Mouse (Mus musculus) liver, adult 2 months (tissue): ENCODE results near the gene Fam129a. TPM values are rescaled to one million over a fixed set of nuclear protein-coding genes. Genes with fewer than 3 reads are reported as not detected.
"Not testable (repeated sequence)": the region's sequence is repeated elsewhere in the genome, so short reads cannot be mapped to it uniquely, and the experiment has no call there.

Experiments
- DNase-seq: peaks from one replicate; pipeline ENCODE4 v3.0.0-alpha.2; 2011; ENCODE audit warnings: low read depth, low spot score; ENCODE audit errors: extremely low read depth
- H3K27ac ChIP-seq: fragments of 200-500 bp; replicated peaks from 2 replicates; pipeline ENCODE4 v1.5.1; 2012; ENCODE audit warnings: low read depth, mild to moderate bottlenecking, control low read depth, inconsistent platforms, low read length; ENCODE audit not compliant: insufficient read depth
- H3K27me3 ChIP-seq: fragments of 200-500 bp; 2 replicates; pipeline ENCODE4 v1.6.1; 2012; ENCODE audit warnings: mild to moderate bottlenecking, moderate library complexity, low read length, inconsistent platforms; ENCODE audit not compliant: control insufficient read depth, insufficient read depth
- H3K36me3 ChIP-seq: fragments of 200-500 bp; 2 replicates; pipeline ENCODE4 v1.6.1; 2012; ENCODE audit warnings: low read length, inconsistent platforms; ENCODE audit not compliant: control insufficient read depth, insufficient read depth
- H3K4me1 ChIP-seq: fragments of 200-500 bp; 2 replicates; pipeline ENCODE4 v1.6.1; 2011; ENCODE audit warnings: low read length; ENCODE audit not compliant: control insufficient read depth, insufficient read depth
- H3K4me3 ChIP-seq: fragments of 200-500 bp; 2 replicates; pipeline ENCODE4 v1.5.1; 2011; ENCODE audit warnings: low read depth, mild to moderate bottlenecking, control low read depth, low read length, moderate library complexity; ENCODE audit not compliant: insufficient read depth
- H3K79me2 ChIP-seq: fragments of 200-500 bp; 2 replicates; pipeline ENCODE4 v1.6.1; 2012; ENCODE audit warnings: inconsistent platforms, mild to moderate bottlenecking, low read length, moderate library complexity; ENCODE audit not compliant: control insufficient read depth, insufficient read depth
- H3K9ac ChIP-seq: fragments of 200-500 bp; 2 replicates; pipeline ENCODE4 v1.6.1; 2012; ENCODE audit warnings: low read depth, mild to moderate bottlenecking, control low read depth, inconsistent platforms, low read length
- CTCF ChIP-seq: fragments of 200-500 bp; IDR thresholded peaks from 2 replicates; pipeline ENCODE4 v1.5.1; 2011; ENCODE audit warnings: low read depth, low read length, control low read depth
- POLR2A ChIP-seq: fragments of 200-500 bp; IDR thresholded peaks from 2 replicates; pipeline ENCODE4 v1.6.1; 2011; ENCODE audit warnings: low read length, control low read depth; ENCODE audit not compliant: insufficient read depth; ENCODE audit errors: extremely low read depth
- WGBS: fragments of 180-500 bp; shearing (Covaris S2); methylation state at CpG from one replicate; pipeline ENCODE4 v1.1.7; 2018; 5-methylcytosine and 5-hydroxymethylcytosine counted together
- polyA plus RNA-seq: library from polyadenylated mRNA; depleted of rRNA; stranded (reverse); fragments of >200 nt; gene quantifications from 2 replicates; pipeline ENCODE4 v1.2.3, GENCODE M21; 2012
- total RNA-seq: library from RNA; depleted of rRNA; stranded (reverse); fragments of >200 nt; gene quantifications from 2 replicates; pipeline ENCODE4 v1.2.3, GENCODE M21; 2014

Gene Fam129a
- total and polyA plus RNA-seq, 2 experiments = 0.61 to 3.1 TPM

DNA sequence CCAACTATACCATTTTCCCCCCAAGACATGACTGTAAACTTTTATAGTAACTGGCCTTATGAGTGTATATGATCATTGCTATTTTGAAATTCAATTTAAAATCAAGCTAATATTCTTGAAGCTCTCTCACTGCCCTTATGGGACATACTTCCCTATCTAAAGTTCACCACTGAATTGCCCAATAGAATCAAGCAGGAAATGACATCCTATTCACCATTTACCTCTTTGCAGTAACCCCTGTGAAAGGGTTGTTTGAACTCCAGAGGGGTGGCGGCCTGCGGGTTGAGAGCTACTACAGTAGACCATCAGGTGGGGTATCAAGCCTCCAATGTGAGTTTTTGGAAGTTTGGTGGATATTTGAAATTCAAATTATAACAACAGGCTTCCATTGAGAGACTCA, 27.9 kb downstream of the Fam129a start:
- WGBS = 94% methylated on average over 2 of the region's 2 CpGs
- H3K27me3 ChIP-seq = no peaks in the 10 kb centered on the region

DNA sequence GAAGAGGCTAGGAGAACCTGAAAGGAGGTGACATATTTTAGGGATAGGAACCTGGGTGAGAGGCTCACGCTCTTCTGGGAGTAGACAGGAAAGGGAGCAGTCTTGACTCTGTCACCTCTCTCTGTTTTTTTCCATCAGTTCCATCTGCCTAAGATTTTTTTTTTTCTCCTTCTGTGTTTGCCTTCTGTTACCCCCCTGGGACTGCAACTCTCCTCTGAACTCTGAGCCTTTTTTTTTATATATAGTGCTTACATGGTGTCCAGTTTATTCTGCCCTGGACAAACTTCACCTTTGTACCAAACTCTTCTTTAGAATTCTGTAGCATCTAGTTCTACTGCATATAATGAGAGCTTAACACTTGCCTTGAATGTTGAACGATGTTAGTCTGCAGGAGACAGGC, 33.3 kb downstream of the Fam129a start:
- no peaks in the 10 kb centered on the region for H3K4me1 ChIP-seq
- no peak overlapping the region for H3K27ac ChIP-seq
- no peak overlapping the region for H3K9ac ChIP-seq
- TF ChIP-seq POLR2A = no peak
- no peak for TF ChIP-seq CTCF
- H3K36me3 ChIP-seq = no peaks in the 10 kb centered on the region
- no peak overlapping the region for H3K4me3 ChIP-seq
- H3K27me3 ChIP-seq = no peaks in the 10 kb centered on the region
- H3K79me2 ChIP-seq = no peaks in the 10 kb centered on the region
- DNase-seq = no peak
- 61% methylated on average over 2 of the region's 2 CpGs for WGBS

More for the DNA sequence above, 27.9 kb downstream of the Fam129a start:
- no peak for DNase-seq
- Histone ChIP-seq H3K79me2 (no peaks in the 10 kb centered on the region), H3K9ac (no peak overlapping the region), H3K36me3 (no peaks in the 10 kb centered on the region), H3K27ac (no peak overlapping the region), H3K4me3 (no peak overlapping the region), H3K4me1 (no peaks in the 10 kb centered on the region)
- TF ChIP-seq CTCF (no peak), POLR2A (no peak)

- not testable (repeated sequence) for DNase-seq, H3K27me3 ChIP-seq, H3K36me3 ChIP-seq, H3K27ac ChIP-seq, H3K4me1 ChIP-seq, H3K4me3 ChIP-seq, H3K9ac ChIP-seq, H3K79me2 ChIP-seq
- 58% methylated on average over 3 of the region's 3 CpGs for WGBS
Measured at GRCm38 (mm10) chr1:151607957-151608356, 37.0 kb downstream of the Fam129a start.

GRCm38 (mm10) chr1:151610621-151611020, 39.6 kb downstream of the Fam129a start:
- H3K27me3 ChIP-seq = no peaks in the 10 kb centered on the region
- DNase-seq = no peak

DNA sequence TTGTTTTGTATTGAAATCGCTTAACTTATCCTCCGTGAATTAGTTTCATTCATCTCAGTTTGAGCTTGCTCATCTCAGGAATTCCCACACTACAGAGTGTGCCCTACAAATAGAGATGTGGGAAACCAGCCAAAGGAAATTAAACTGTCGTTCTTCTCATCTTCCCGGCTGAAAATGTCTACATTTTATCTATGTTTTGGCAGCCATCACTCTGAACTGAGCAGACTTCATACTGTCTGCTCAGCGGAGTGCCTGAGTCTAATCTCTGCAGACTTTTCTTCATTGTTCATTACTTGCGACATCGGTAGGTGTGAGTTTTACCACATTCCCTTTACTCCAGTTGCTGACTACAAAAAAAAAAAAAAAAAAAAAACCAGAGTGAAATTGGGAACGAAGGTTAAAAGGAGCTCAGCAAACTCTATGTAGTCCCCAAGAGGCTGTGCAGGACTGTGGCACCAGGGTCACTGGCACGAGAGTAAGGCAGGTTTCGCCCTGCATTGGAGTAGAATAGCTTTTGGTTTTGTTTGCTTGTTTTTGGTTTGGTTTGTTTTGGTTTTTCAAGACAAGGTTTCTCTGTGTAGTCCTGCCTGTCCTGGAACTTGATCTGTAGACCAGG, 43.4 kb downstream of the Fam129a start:
- no peaks in the 10 kb centered on the region for H3K79me2 ChIP-seq
- H3K9ac ChIP-seq = no peak overlapping the region
- H3K4me3 ChIP-seq = no peak overlapping the region
- no peaks in the 10 kb centered on the region for H3K36me3 ChIP-seq
- H3K27ac ChIP-seq = no peak overlapping the region
- DNase-seq = peak; percentile 54
- no peaks in the 10 kb centered on the region; the same call in 1 of the 2 replicates for H3K4me1 ChIP-seq
- no peak for TF ChIP-seq CTCF
- no peak for TF ChIP-seq POLR2A
- no peaks in the 10 kb centered on the region for H3K27me3 ChIP-seq
- WGBS = 25% methylated on average over 10 of the region's 10 CpGs

More at GRCm38 (mm10) chr1:151610621-151611020, 39.6 kb downstream of the Fam129a start:
- Histone ChIP-seq H3K79me2 (no peaks in the 10 kb centered on the region), H3K27ac (no peak overlapping the region), H3K9ac (no peak overlapping the region), H3K4me1 (no peaks in the 10 kb centered on the region; the same call in 1 of the 2 replicates), H3K36me3 (no peaks in the 10 kb centered on the region), H3K4me3 (no peak overlapping the region)
- TF ChIP-seq POLR2A (no peak), CTCF (no peak)

DNA sequence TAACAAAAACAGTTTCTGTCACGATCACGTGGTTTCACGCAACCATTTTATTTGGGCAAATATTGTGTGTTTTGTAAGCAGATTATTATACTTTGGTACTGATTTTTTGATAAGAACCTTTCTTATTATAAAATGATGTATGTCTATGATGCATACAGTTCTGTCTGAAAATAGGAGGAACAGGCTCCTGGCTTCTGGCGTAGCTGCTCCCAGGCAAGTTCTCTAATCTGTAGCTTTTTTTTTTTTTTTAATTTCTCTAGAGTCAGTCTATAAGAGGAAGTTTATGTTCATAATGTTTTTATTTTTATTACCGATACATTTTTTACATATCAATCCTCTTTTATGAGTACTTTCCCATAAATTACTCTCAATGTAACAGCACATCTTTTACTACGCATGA, 44.6 kb downstream of the Fam129a start:
- Histone ChIP-seq H3K27me3 (no peaks in the 10 kb centered on the region), H3K9ac (no peak overlapping the region), H3K79me2 (no peaks in the 10 kb centered on the region), H3K36me3 (no peaks in the 10 kb centered on the region), H3K4me3 (no peak overlapping the region), H3K4me1 (no peaks in the 10 kb centered on the region; the same call in 1 of the 2 replicates), H3K27ac (no peak overlapping the region)
- no peak for TF ChIP-seq POLR2A
- no peak for TF ChIP-seq CTCF
- WGBS = 96% methylated on average over 6 of the region's 6 CpGs
- no peak for DNase-seq
